Mouse (Mus musculus): ENCODE results near the gene Cckar. TPM values are rescaled to one million over a fixed set of nuclear protein-coding genes. Genes with fewer than 3 reads are reported as not detected.

Cckar gene
- total RNA-seq, 2 experiments from 2014 or later, result not detected

DNA sequence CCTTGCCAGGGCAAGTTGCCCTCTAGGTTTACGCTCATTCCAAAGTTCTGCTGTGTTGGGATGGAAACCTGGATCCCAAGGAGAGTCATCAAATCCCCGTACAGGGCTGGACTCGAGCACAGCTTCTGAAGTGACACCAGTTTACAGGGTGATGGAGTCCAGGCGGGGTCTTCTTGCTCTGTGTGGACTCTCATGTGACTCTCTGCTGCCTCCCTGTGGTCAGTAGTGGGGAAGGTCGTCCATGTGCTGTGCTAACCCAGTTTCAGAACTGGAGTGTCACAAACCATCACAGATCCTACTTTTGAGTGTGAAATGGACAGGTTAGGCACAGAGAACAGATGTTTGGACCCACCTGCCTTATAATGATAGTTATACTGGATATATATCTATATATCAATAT, 35.2 kb downstream of the Cckar start:
- peak; percentile 19 for DNase-seq

DNA sequence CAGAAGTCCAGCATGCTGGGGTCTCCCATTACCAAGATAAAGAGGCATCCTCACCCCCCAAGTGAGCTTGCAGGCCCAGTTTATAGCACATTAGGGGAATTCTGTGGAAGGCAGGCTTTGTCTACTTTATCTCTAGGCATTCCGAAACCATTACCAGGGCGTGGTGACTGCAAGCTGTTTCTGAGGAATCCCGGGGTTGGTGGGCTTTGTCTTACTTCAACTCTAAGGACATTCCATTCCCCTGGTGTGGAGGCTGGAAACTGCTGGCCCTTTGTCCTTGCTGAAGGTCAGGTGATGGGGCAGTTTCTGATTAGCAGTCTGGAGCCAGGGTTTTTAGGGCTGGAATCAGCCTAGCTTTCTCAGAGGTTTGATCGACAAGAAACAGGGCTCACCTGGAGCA, 36.0 kb downstream of the Cckar start:
- no peak for DNase-seq

DNA sequence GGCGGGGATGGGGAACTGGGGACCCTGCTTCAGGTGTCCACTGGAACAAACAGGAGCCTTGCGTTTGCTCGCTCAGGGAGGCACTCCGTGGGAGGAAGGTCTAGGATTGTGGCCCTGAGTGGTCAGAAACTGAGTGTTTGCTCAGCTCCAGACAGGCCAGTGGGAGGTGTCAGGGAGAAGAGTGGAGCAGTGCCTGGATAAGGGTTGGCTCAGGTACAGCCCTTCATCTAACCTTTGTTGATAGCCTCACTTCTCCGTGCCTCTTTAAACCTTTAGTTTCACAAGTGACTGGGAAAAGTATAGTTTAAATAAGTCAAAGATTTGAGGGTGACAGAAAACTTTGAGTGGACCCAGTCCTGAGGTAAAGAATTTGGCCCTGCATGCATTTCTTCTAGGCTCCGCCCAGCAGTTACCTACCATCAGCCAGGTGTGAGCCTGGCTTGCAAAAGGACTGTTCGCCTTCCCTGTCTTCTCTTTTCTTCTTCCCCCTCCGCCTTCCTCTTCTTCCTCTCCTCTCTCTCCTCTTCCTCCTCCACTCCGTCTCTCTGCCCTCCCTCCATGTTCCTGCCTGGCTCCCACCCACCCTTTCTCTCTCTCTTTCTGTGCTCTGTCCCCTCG, 37.1 kb downstream of the Cckar start:
- DNase-seq, result no peak

DNA sequence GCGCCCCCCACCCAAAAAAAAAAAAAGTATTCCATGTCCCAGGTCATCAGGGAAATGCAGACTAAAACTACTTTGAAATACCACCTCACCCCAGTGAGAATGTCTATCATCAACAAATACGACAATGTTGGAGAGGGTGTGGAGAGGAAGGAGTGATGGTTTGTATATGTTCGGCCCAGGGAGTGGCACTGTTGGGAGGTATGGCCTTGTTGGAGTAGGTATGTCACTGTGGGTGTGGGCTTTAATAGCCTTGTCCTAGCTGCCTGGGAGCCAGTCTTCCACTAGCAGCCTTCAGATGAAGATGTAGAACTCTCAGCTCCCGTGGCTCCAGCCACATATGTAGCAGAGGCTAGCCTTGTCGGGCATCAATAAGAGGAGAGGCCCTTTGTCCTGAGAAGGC, 39.5 kb downstream of the Cckar start:
- DNase-seq, result no peak

DNA sequence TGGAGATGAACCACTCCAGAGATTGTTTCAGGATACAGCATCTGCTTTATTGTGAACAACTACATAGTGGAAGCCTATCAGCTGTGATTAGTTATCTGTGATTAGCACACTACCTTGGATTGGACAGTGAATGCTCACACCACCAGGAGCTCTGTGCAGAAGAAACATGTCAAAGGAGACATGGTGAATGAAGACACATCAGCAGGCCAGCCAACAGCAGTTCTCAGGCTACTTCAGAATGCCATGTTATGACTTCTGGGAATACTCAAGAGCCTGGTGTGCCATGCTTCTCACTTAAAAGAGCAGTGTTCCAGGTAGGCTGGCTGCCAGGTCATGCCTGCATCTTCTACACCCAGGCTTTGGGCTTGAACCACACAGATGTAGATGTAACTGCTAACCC, 43.8 kb downstream of the Cckar start:
- no peak for DNase-seq

DNA sequence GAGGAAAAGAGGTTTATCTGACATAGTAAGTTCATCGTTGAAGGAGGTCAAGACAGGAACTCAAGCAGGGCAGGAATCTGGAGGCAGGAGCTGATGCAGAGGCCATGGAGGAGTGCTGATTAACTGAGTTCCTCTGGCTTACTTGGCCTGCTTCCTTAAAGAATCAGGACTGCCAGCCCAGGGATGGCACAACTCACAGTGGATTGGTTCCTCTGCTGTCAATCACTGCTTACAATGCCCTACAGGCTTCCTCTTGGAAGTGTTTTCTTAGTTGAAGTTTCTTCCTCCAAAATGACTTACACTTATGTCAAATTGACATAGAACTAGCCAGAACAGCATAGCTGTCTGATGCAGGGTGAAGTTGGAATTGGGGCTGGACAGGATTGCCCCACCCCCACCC, 45.1 kb downstream of the Cckar start:
- no peak for DNase-seq

DNA sequence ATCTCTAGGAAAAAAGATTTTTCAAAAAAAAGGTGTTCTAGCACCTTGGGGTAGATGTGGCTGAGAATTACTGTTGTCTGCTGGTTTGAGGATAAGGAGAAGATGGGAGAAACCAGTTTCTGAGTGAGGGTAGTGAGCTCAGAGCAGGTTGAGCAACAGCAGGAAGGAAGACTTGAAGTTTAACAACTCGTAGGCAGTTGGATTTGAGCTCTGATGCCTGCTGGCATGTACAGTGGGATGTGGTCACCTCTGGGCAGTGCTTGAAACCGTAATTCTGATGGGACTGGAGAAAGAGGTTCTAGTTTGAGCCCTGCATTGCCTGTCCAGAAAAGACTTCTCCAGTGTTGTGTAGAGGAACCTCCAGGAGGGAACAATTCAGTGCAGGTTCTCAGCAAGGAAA, 46.0 kb downstream of the Cckar start:
- no peak for DNase-seq

DNA sequence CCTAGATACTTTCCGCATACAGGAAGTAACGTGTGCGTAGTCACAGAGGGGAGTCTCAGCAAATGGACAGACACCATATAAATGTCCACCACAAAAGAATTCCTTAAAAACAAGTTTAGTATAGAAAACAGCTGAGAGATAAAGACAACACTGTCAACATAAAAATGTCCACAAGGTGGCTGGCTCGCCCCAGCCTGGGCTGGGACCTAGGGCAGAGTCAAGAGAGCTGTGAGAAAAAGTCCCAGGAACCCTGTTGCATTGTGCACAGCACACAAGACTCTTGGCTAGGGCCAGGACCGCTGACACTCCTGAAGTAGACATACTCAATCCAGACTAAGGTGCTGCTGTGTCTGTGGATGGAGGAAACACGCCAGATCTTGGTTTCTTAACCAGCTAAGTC, 49.6 kb downstream of the Cckar start:
- DNase-seq, result no peak

DNA sequence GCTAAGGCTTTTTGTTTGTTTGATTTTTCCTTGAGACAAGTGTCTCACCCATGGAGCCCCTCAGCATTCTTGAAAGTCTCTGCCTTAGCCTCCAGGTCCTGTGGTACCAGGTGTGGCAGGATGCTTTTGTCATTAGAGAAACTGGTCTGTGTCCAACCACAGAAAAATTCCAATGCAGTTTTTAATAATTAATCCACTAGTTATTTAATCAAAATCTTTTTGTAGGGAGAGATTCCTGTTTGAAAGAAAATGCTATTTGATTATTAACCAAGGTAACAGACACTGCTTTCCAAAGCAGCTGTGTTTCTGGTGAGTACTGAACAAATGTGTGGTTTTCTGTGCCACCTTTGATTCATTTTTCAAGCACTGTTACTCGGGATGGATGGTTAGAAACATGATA, 50.9 kb downstream of the Cckar start:
- no peak for DNase-seq

Other genes with a start within 250 kb of the Cckar start
- gene Rbpj, start 241.6 kb downstream of the Cckar start, total RNA-seq (2021), result 10 to 100 TPM; 18.5 to 21.8 TPM
- gene Tbc1d19, start 101.9 kb upstream of the Cckar start, total RNA-seq (2021), result 10 to 100 TPM; 21.4 to 21.9 TPM